Mouse (Mus musculus) spleen, adult 2 months (tissue): ENCODE measurements around the gene Prnp.

Experiments used
- CTCF ChIP-seq: fragments of 200-500 bp; IDR thresholded peaks from 2 replicates; pipeline ENCODE4 v1.5.1; 2011; ENCODE audit warnings: mild to moderate bottlenecking, inconsistent platforms; ENCODE audit not compliant: insufficient read depth, insufficient read length, insufficient replicate concordance; ENCODE audit errors: extremely low read depth
- POLR2A ChIP-seq: fragments of 200-500 bp; IDR thresholded peaks from 2 replicates; pipeline ENCODE4 v1.6.1; 2011; ENCODE audit warnings: low read depth, low read length, inconsistent platforms

- TF ChIP-seq POLR2A, result no peak
- no peak for TF ChIP-seq CTCF
Observed at GRCm38 (mm10) chr2:131932275-131932902, 22.7 kb downstream of the Prnp start.
